Mouse (Mus musculus) spleen, adult 2 months (tissue): Measurements from ENCODE around the gene Fnip1.

Source experiments
- CTCF ChIP-seq: fragments of 200-500 bp; IDR thresholded peaks from 2 replicates; pipeline ENCODE4 v1.5.1; 2011; ENCODE audit warnings: mild to moderate bottlenecking, inconsistent platforms; ENCODE audit not compliant: insufficient read depth, insufficient read length, insufficient replicate concordance; ENCODE audit errors: extremely low read depth
- POLR2A ChIP-seq: fragments of 200-500 bp; IDR thresholded peaks from 2 replicates; pipeline ENCODE4 v1.6.1; 2011; ENCODE audit warnings: low read depth, low read length, inconsistent platforms

- no peak for TF ChIP-seq CTCF
- TF ChIP-seq POLR2A: no peak
Observed at GRCm38 (mm10) chr11:54423007-54423406, 15.0 kb upstream of the Fnip1 start.
